Mouse (Mus musculus): ENCODE measurements around the gene Srcin1.

DNA sequence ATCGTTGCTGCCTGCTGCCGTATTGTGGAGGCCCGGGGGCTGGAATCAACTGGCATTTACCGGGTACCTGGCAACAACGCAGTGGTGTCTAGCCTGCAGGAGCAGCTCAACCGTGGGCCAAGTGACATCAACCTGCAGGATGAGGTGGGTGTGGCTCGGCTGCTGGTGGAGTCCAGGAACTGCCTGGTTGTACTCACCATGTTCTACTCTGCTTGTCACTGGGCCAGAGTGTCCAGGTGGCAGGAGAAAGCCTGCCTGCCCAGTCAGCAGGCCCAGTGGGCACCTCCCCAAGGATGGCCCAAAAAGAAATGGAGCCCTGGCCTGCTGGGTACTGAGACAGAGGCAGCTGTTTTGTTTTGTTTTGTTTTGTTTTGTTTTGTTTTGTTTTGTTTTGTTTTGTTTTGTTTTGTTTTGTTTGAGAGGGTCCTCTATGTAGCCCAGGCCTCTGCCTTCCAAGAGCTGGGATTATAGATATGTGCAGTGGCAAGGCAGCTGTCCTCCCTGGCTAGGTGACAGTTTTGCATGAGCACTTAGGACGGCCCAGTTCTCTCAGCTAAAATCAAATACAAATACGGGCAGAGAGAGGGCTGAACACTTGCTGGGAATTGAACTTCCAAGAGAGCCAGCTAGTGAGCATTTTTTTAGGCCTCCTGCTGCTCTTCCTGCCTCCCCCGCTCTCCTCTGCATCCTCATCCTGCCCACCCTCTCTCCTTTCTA lies 109.4 kb downstream of the Srcin1 start:
- no peak for TF ChIP-seq CTCF (IDR thresholded peaks at IDR 0.05; ENCODE audit: low read depth)
- TF ChIP-seq EP300 (IDR thresholded peaks at IDR 0.05; ENCODE audit: low read depth) = no peak

Data from heart, postnatal 0 days (tissue).